ENCODE assay signal across 18 mouse cellular contexts in genomic region chr7:123397931-123398330, GRCm38 (mm10). TPM values are rescaled to one million over a fixed set of nuclear protein-coding genes. Genes with fewer than 3 reads are reported as not detected.
A peak's percentile ranks its signal among the peaks of the same experiment; 100 is the strongest.
DNase-seq lines count a peak whose midpoint lies in the region; ATAC-seq lines count a peak whose summit lies in the region.
"Had no signal": no experiment of that assay in that cellular context is flagged by ENCODE, and none has a peak within 500 bp of the region (broad histone marks: within the 10 kb centered on the region; RNA-seq: fewer than 3 reads in every experiment).

No protein-coding gene starts in this region.

- no peak for ATAC-seq in kidney, embryonic 15.5 days (replicated peaks; ENCODE audit: low FRiP score)
- ATAC-seq: forebrain, embryonic 13.5 days; forebrain, embryonic 16.5 days; Patski had no signal

- no peaks in the 10 kb centered on the region for H3K27me3 ChIP-seq in kidney, embryonic 15.5 days
- H3K27me3 ChIP-seq: forebrain, embryonic 13.5 days; hindbrain, embryonic 12.5 days; hindbrain, embryonic 15.5 days; Patski had no signal

- H3K27ac ChIP-seq in kidney, embryonic 15.5 days, result no peak overlapping the region
- H3K27ac ChIP-seq: forebrain, embryonic 10.5 days; forebrain, embryonic 13.5 days; hindbrain, embryonic 12.5 days; hindbrain, embryonic 15.5 days had no signal

- no peak overlapping the region for H3K4me3 ChIP-seq in kidney, embryonic 15.5 days (replicated peaks)
- H3K4me3 ChIP-seq: forebrain, embryonic 10.5 days; forebrain, embryonic 13.5 days; hindbrain, embryonic 12.5 days; hindbrain, embryonic 15.5 days had no signal

- no peak overlapping the region for H3K4me2 ChIP-seq in kidney, embryonic 15.5 days
- H3K4me2 ChIP-seq: forebrain, embryonic 13.5 days; heart, embryonic 11.5 days; hindbrain, embryonic 12.5 days; hindbrain, embryonic 15.5 days had no signal

- H3K4me1 ChIP-seq in kidney, embryonic 15.5 days, result 0 out of 2 replicates have a peak, but pooled peaks cover 6% of the 10 kb centered on the region
- H3K4me1 ChIP-seq: forebrain, embryonic 10.5 days; hindbrain, embryonic 12.5 days; hindbrain, embryonic 15.5 days had no signal

- peaks cover 19% of the 10 kb centered on the region for H3K36me3 ChIP-seq in kidney, embryonic 15.5 days

- no peak overlapping the region for H3K9ac ChIP-seq in kidney, embryonic 15.5 days
- H3K9ac ChIP-seq: forebrain, embryonic 13.5 days; hindbrain, embryonic 12.5 days; hindbrain, embryonic 15.5 days had no signal

- no peaks in the 10 kb centered on the region for H3K9me3 ChIP-seq in kidney, embryonic 15.5 days (replicated peaks)
- H3K9me3 ChIP-seq: forebrain, embryonic 10.5 days; forebrain, embryonic 13.5 days; G1E; hindbrain, embryonic 12.5 days; hindbrain, embryonic 15.5 days had no signal

- DNase-seq in cerebellum, adult 11-12 months, result peak; percentile 54
- no peak for DNase-seq in cerebellum, adult 8-10 months
- DNase-seq in cerebellum, adult 9-11 months, result peak; percentile 61
- DNase-seq in cerebellum, postnatal 4 days (ENCODE audit: low spot score in 2 of 2), result no peak
- peak; percentile 46 to 48 for DNase-seq in cerebellum, postnatal 36 days
- no peak for DNase-seq in gastrocnemius, postnatal 10 days
- DNase-seq: adrenal gland, postnatal 10 days; adrenal gland, postnatal 36 days; gastrocnemius, postnatal 14 days had no signal

- WGBS in kidney, embryonic 15.5 days, result 92% methylated on average over 8 of the region's 8 CpGs

RNA-seq across cellular contexts. Expression of gene Arhgap17, which starts 28.2 kb away (rescaled TPM):
- 10 to 100 TPM; 18.6 to 31.9 TPM for total RNA-seq in gastrocnemius, postnatal 10 days (2021)
- polyA plus RNA-seq in kidney, embryonic 15.5 days (2015; fragmentation: Nextera tagmentation; extraction: Ambion mirVana), result 23.7 and 25.2 TPM in 2 replicates

RNA-seq across cellular contexts. Expression of gene Lcmt1, which starts 28.3 kb away (rescaled TPM):
- 10 to 100 TPM; 29.4 to 29.7 TPM for total RNA-seq in gastrocnemius, postnatal 10 days (2021)
- 54.5 and 54.9 TPM in 2 replicates for polyA plus RNA-seq in kidney, embryonic 15.5 days (2015; fragmentation: Nextera tagmentation; extraction: Ambion mirVana)

Comparison
In these comparisons a context has a peak if more than half of its experiments do, and no peak if none do; other contexts are left out.
1. DNase-seq: peak in cerebellum, adult 11-12 months (single experiment), cerebellum, adult 9-11 months (single experiment) and cerebellum, postnatal 36 days (2 of 2); none in cerebellum, adult 8-10 months (single experiment), cerebellum, postnatal 4 days (0 of 2) and gastrocnemius, postnatal 10 days (single experiment).